Mouse (Mus musculus): ENCODE results near the gene Rpl3l. TPM values are rescaled to one million over a fixed set of nuclear protein-coding genes. Genes with fewer than 3 reads are reported as not detected.

Rpl3l gene
- polyA plus RNA-seq, 1 experiment from 2014 or later, result 1.3 TPM

- H3K4me3 ChIP-seq (ENCODE audit: control insufficient read depth in 1 of 2, insufficient read depth in 1 of 2, low read depth in 1 of 2, low read length in 2 of 2), result peak within 1 kb of the TSS; percentile 87 to 96
- ATAC-seq (ENCODE audit: insufficient number of reproducible peaks, insufficient read depth, low FRiP score, low read depth), result peak; percentile 92
- H3K9me3 ChIP-seq (ENCODE audit: control insufficient read depth, low read length), result no peaks in the 10 kb centered on the region
- H3K36me3 ChIP-seq (ENCODE audit: control insufficient read depth, insufficient read depth, low read length), result peaks cover 43% of the 10 kb centered on the region
- WGBS, result under 1% methylated on average over 69 of the region's 76 CpGs
- peak within 1 kb of the TSS; percentile 85 for H3K4me2 ChIP-seq (ENCODE audit: low read length)
- H3K4me1 ChIP-seq (ENCODE audit: control insufficient read depth in 2 of 2, insufficient read depth in 2 of 2, low read length in 2 of 2), result peaks cover 2 to 12% of the 10 kb centered on the region in 2 experiments; a peak in 3 of 4 replicates
- peaks cover under 1% of the 10 kb centered on the region; the same call in 1 of the 2 replicates for H3K27me3 ChIP-seq (ENCODE audit: control insufficient read depth, insufficient read depth, low read length)
- peak within 1 kb of the TSS; percentile 91 for H3K9ac ChIP-seq (ENCODE audit: low read length)
- H3K27ac ChIP-seq (replicated peaks in 1 of 2; ENCODE audit: control insufficient read depth in 1 of 2, insufficient read depth in 1 of 2, low read depth in 2 of 2, low read length in 2 of 2), result peak within 1 kb of the TSS; percentile 72 to 82
These were observed 31.5 kb upstream of the Rpl3l start, which contains the start of the genes Gfer and Noxo1 for GRCm38 (mm10) chr17:24696011-24696697. Gene Gfer, minus strand, starts transcription at chr17:24696156. Gene Noxo1, plus strand, starts transcription at chr17:24696234.

DNA sequence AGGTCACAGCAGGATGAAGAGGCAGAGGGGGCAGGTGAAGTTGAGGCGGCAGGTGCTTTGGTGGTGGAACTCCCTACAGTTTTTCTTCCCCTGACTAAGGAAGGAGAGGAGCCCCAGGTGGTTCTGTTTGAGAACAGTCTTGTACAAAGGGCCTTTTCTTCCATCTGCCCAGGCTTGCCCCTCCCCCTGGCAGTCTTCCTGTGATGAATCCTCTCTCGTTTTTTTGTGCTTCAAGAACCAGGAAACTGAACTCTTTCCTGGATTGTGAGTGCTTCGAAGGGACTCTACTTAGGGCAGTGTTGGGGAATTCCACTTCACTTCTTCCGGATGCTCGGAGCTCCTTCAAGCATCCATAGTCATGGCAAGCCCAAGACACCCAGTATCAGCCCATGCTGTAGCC is 29.6 kb upstream of the Rpl3l start:
- peaks cover 49% of the 10 kb centered on the region for H3K36me3 ChIP-seq (ENCODE audit: control insufficient read depth, insufficient read depth, low read length)
- H3K4me1 ChIP-seq (ENCODE audit: control insufficient read depth in 2 of 2, insufficient read depth in 2 of 2, low read length in 2 of 2), result peaks cover 2 to 12% of the 10 kb centered on the region in 2 experiments; a peak in 3 of 4 replicates
- WGBS, result 23% methylated on average over 5 of the region's 5 CpGs
- H3K4me3 ChIP-seq (ENCODE audit: control insufficient read depth in 1 of 2, insufficient read depth in 1 of 2, low read depth in 1 of 2, low read length in 2 of 2), result no peak overlapping the region
- H3K9ac ChIP-seq (ENCODE audit: low read length), result no peak overlapping the region
- no peaks in the 10 kb centered on the region for H3K27me3 ChIP-seq (ENCODE audit: control insufficient read depth, insufficient read depth, low read length)
- ATAC-seq (ENCODE audit: insufficient number of reproducible peaks, insufficient read depth, low FRiP score, low read depth), result no peak
- H3K9me3 ChIP-seq (ENCODE audit: control insufficient read depth, low read length), result no peaks in the 10 kb centered on the region
- no peak overlapping the region for H3K27ac ChIP-seq (replicated peaks in 1 of 2; ENCODE audit: control insufficient read depth in 1 of 2, insufficient read depth in 1 of 2, low read depth in 2 of 2, low read length in 2 of 2)
- no peak overlapping the region for H3K4me2 ChIP-seq (ENCODE audit: low read length)

GRCm38 (mm10) chr17:24698715-24699114 is 28.9 kb upstream of the Rpl3l start:
- Histone ChIP-seq H3K9ac (ENCODE audit: low read length) (no peak overlapping the region), H3K27me3 (ENCODE audit: control insufficient read depth, insufficient read depth, low read length) (no peaks in the 10 kb centered on the region), H3K4me1 (ENCODE audit: control insufficient read depth in 2 of 2, insufficient read depth in 2 of 2, low read length in 2 of 2) (peaks cover 2 to 12% of the 10 kb centered on the region in 2 experiments; a peak in 3 of 4 replicates), H3K4me3 (ENCODE audit: control insufficient read depth in 1 of 2, insufficient read depth in 1 of 2, low read depth in 1 of 2, low read length in 2 of 2) (no peak overlapping the region), H3K4me2 (ENCODE audit: low read length) (no peak overlapping the region), H3K27ac (replicated peaks in 1 of 2; ENCODE audit: control insufficient read depth in 1 of 2, insufficient read depth in 1 of 2, low read depth in 2 of 2, low read length in 2 of 2) (no peak overlapping the region), H3K9me3 (ENCODE audit: control insufficient read depth, low read length) (no peaks in the 10 kb centered on the region), H3K36me3 (ENCODE audit: control insufficient read depth, insufficient read depth, low read length) (peaks cover 51% of the 10 kb centered on the region)
- 61% methylated on average over 9 of the region's 9 CpGs for WGBS
- ATAC-seq (ENCODE audit: insufficient number of reproducible peaks, insufficient read depth, low FRiP score, low read depth), result no peak

DNA sequence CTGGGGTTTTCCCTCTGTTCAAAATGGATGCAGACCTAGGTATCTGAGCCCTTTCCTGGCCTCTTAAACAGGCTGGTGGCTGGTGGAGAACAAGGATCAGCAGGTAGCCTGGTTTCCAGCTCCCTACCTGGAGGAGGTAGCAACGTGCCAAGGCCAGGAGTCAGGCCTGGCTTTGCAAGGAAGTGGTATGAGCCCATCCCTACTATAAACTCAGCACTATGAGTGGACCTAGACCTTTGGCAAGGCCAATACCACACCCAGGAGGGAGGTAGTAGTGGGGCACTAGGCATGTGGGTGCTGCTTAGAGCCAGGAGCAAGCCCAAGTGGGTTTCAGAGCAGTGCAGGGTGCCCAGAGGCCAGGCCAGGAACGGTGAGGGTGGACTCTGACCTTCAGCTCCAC is 28.1 kb upstream of the Rpl3l start:
- H3K4me2 ChIP-seq (ENCODE audit: low read length), result no peak overlapping the region
- no peak for ATAC-seq (ENCODE audit: insufficient number of reproducible peaks, insufficient read depth, low FRiP score, low read depth)
- H3K27ac ChIP-seq (replicated peaks in 1 of 2; ENCODE audit: control insufficient read depth in 1 of 2, insufficient read depth in 1 of 2, low read depth in 2 of 2, low read length in 2 of 2), result no peak overlapping the region
- no peak overlapping the region for H3K4me3 ChIP-seq (ENCODE audit: control insufficient read depth in 1 of 2, insufficient read depth in 1 of 2, low read depth in 1 of 2, low read length in 2 of 2)
- H3K36me3 ChIP-seq (ENCODE audit: control insufficient read depth, insufficient read depth, low read length), result peaks cover 53% of the 10 kb centered on the region
- H3K9me3 ChIP-seq (ENCODE audit: control insufficient read depth, low read length), result no peaks in the 10 kb centered on the region
- no peak overlapping the region for H3K9ac ChIP-seq (ENCODE audit: low read length)
- H3K4me1 ChIP-seq (ENCODE audit: control insufficient read depth in 2 of 2, insufficient read depth in 2 of 2, low read length in 2 of 2), result peaks cover 2 to 12% of the 10 kb centered on the region in 2 experiments; a peak in 3 of 4 replicates
- WGBS, result 85% methylated on average over 2 of the region's 2 CpGs
- no peaks in the 10 kb centered on the region for H3K27me3 ChIP-seq (ENCODE audit: control insufficient read depth, insufficient read depth, low read length)

DNA sequence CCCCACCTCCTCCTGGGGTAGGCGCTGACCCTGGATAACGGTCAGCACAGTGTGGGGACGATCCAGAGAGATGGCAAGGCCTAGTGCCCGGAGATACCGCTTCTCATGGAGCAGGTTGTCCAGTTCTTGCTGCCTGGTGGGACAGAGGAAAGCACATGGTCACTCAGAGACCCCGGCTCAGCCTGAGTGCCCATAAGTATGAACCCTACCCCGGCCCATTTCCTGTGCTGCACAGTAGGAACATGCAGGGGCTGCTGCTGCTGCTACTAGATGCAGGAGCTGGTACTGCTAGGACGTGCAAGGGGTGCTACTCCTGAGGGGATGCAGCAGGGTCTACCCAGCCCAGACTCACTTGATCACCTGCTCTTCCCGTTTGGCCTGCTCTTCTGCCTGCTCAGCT is 26.4 kb upstream of the Rpl3l start:
- no peak for ATAC-seq (ENCODE audit: insufficient number of reproducible peaks, insufficient read depth, low FRiP score, low read depth)
- Histone ChIP-seq H3K4me3 (ENCODE audit: control insufficient read depth in 1 of 2, insufficient read depth in 1 of 2, low read depth in 1 of 2, low read length in 2 of 2) (no peak overlapping the region), H3K4me2 (ENCODE audit: low read length) (no peak overlapping the region), H3K36me3 (ENCODE audit: control insufficient read depth, insufficient read depth, low read length) (peaks cover 65% of the 10 kb centered on the region), H3K4me1 (ENCODE audit: control insufficient read depth in 2 of 2, insufficient read depth in 2 of 2, low read length in 2 of 2) (peaks cover 2 to 8% of the 10 kb centered on the region in 2 experiments; a peak in 3 of 4 replicates), H3K9me3 (ENCODE audit: control insufficient read depth, low read length) (no peaks in the 10 kb centered on the region), H3K9ac (ENCODE audit: low read length) (no peak overlapping the region), H3K27me3 (ENCODE audit: control insufficient read depth, insufficient read depth, low read length) (no peaks in the 10 kb centered on the region), H3K27ac (replicated peaks in 1 of 2; ENCODE audit: control insufficient read depth in 1 of 2, insufficient read depth in 1 of 2, low read depth in 2 of 2, low read length in 2 of 2) (no peak overlapping the region)
- WGBS, result 89% methylated on average over 9 of the region's 9 CpGs

- Histone ChIP-seq H3K27me3 (ENCODE audit: control insufficient read depth, insufficient read depth, low read length) (no peaks in the 10 kb centered on the region), H3K36me3 (ENCODE audit: control insufficient read depth, insufficient read depth, low read length) (peaks cover 48% of the 10 kb centered on the region), H3K9me3 (ENCODE audit: control insufficient read depth, low read length) (no peaks in the 10 kb centered on the region), H3K27ac (replicated peaks in 1 of 2; ENCODE audit: control insufficient read depth in 1 of 2, insufficient read depth in 1 of 2, low read depth in 2 of 2, low read length in 2 of 2) (no peak overlapping the region), H3K4me3 (ENCODE audit: control insufficient read depth in 1 of 2, insufficient read depth in 1 of 2, low read depth in 1 of 2, low read length in 2 of 2) (no peak overlapping the region), H3K4me2 (ENCODE audit: low read length) (no peak overlapping the region), H3K4me1 (ENCODE audit: control insufficient read depth in 2 of 2, insufficient read depth in 2 of 2, low read length in 2 of 2) (peaks cover 5 to 11% of the 10 kb centered on the region in 2 experiments; a peak in 3 of 4 replicates), H3K9ac (ENCODE audit: low read length) (no peak overlapping the region)
- ATAC-seq (ENCODE audit: insufficient number of reproducible peaks, insufficient read depth, low FRiP score, low read depth), result no peak
- WGBS, result 88% methylated on average over 3 of the region's 3 CpGs
These were observed 21.8 kb upstream of the Rpl3l start for GRCm38 (mm10) chr17:24705821-24706220.

GRCm38 (mm10) chr17:24706982-24707800 is 20.4 kb upstream of the Rpl3l start, which contains the start of gene Tbl3:
Gene Tbl3, minus strand, starts transcription at chr17:24707660.
- WGBS, result 3% methylated on average over 32 of the region's 32 CpGs
- peak; percentile 80 for ATAC-seq (ENCODE audit: insufficient number of reproducible peaks, insufficient read depth, low FRiP score, low read depth)
- Histone ChIP-seq H3K27ac (replicated peaks in 1 of 2; ENCODE audit: control insufficient read depth in 1 of 2, insufficient read depth in 1 of 2, low read depth in 2 of 2, low read length in 2 of 2) (peak within 1 kb of the TSS; percentile 85), H3K4me2 (ENCODE audit: low read length) (peak within 1 kb of the TSS; percentile 84), H3K4me3 (ENCODE audit: control insufficient read depth in 1 of 2, insufficient read depth in 1 of 2, low read depth in 1 of 2, low read length in 2 of 2) (peak within 1 kb of the TSS; percentile 70 to 82), H3K4me1 (ENCODE audit: control insufficient read depth in 2 of 2, insufficient read depth in 2 of 2, low read length in 2 of 2) (peaks cover 5 to 11% of the 10 kb centered on the region in 2 experiments; a peak in 3 of 4 replicates), H3K9me3 (ENCODE audit: control insufficient read depth, low read length) (no peaks in the 10 kb centered on the region), H3K36me3 (ENCODE audit: control insufficient read depth, insufficient read depth, low read length) (peaks cover 35% of the 10 kb centered on the region), H3K27me3 (ENCODE audit: control insufficient read depth, insufficient read depth, low read length) (no peaks in the 10 kb centered on the region), H3K9ac (ENCODE audit: low read length) (peak within 1 kb of the TSS; percentile 86)

Measured in heart, embryonic 14.5 days (tissue).